10 mouse cellular contexts compared by ENCODE assay signal in the genomic region with DNA sequence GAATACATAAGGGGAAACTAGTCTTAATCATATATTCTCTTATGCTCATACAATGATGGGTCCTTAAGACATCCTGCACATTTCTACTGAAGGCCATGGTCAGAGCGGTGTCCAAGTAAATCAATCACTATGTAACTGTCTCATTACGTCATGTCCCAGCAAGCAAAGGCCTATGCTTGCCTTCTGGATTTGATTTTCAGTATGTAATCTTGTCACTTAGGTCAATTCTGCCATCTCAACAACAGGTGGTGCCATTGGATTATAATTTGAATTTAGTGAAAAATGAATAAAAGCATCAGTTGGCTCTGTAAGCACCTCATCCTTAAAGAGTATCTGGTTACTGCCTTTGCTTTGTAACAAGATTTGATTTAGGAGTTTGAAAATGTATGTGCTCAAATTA. TPM values are rescaled to one million over a fixed set of nuclear protein-coding genes. Genes with fewer than 3 reads are reported as not detected.
DNase-seq lines count a peak whose midpoint lies in the region; ATAC-seq and TF ChIP-seq lines count a peak whose summit lies in the region.
"Had no signal": no experiment of that assay in that cellular context is flagged by ENCODE, and none has a peak within 500 bp of the region (broad histone marks: within the 10 kb centered on the region; RNA-seq: fewer than 3 reads in every experiment).

No protein-coding gene starts in this region.

- DNase-seq in forebrain, embryonic 14.5 days (ENCODE audit: low spot score): peak; percentile 54
- peak; percentile 55 for DNase-seq in limb, embryonic 14.5 days (ENCODE audit: low spot score)
- no peak for DNase-seq in limb, embryonic 10.5 days (ENCODE audit: low spot score)
- DNase-seq in mesoderm, embryonic 11.5 days (ENCODE audit: low read depth, low spot score): peak; percentile 10
- DNase-seq in spleen, adult 12 weeks (ENCODE audit: low spot score): no peak
- DNase-seq in liver: no peak
- DNase-seq: kidney, adult 11 months; lung, adult 18-20 months had no signal

- H3K27me3 ChIP-seq in forebrain, embryonic 14.5 days (replicated peaks; ENCODE audit: control insufficient read depth, insufficient read depth, low read length): no peaks in the 10 kb centered on the region
- no peaks in the 10 kb centered on the region for H3K27me3 ChIP-seq in forebrain, embryonic 12.5 days
- H3K27me3 ChIP-seq in limb, embryonic 14.5 days (ENCODE audit: control insufficient read depth, insufficient read depth, low read length): no peaks in the 10 kb centered on the region
- no peaks in the 10 kb centered on the region for H3K27me3 ChIP-seq in limb, embryonic 10.5 days (ENCODE audit: low read depth, poor library complexity, severe bottlenecking)

- no peaks in the 10 kb centered on the region for H3K9me3 ChIP-seq in forebrain, embryonic 14.5 days (replicated peaks; ENCODE audit: control insufficient read depth, low read length)
- no peaks in the 10 kb centered on the region for H3K9me3 ChIP-seq in forebrain, embryonic 12.5 days
- no peaks in the 10 kb centered on the region for H3K9me3 ChIP-seq in limb, embryonic 14.5 days (ENCODE audit: control insufficient read depth, low read length)
- no peaks in the 10 kb centered on the region for H3K9me3 ChIP-seq in limb, embryonic 10.5 days (replicated peaks)

- no peak for TF ChIP-seq POLR2A in limb, embryonic 14.5 days (IDR thresholded peaks at IDR 0.05; ENCODE audit: borderline replicate concordance, extremely low read depth, insufficient read depth, insufficient read length)

- no peak for ATAC-seq in forebrain, embryonic 14.5 days
- no peak for ATAC-seq in forebrain, embryonic 12.5 days (ENCODE audit: low FRiP score)
- no peak for ATAC-seq in limb, embryonic 14.5 days (ENCODE audit: low FRiP score, low read depth)
- peak; percentile 52 for ATAC-seq in activated CD4-positive, CD25-positive, alpha-beta regulatory T cell, adult 4 months

- H3K36me3 ChIP-seq in forebrain, embryonic 14.5 days (ENCODE audit: control insufficient read depth, insufficient read depth, low read length): no peaks in the 10 kb centered on the region
- H3K36me3 ChIP-seq in forebrain, embryonic 12.5 days (replicated peaks): no peaks in the 10 kb centered on the region
- H3K36me3 ChIP-seq in limb, embryonic 14.5 days (ENCODE audit: control insufficient read depth, insufficient read depth, low read length): no peaks in the 10 kb centered on the region
- no peaks in the 10 kb centered on the region for H3K36me3 ChIP-seq in limb, embryonic 10.5 days

- no peaks in the 10 kb centered on the region for H3K4me1 ChIP-seq in forebrain, embryonic 14.5 days (ENCODE audit: control insufficient read depth, insufficient read depth, low read length)
- no peaks in the 10 kb centered on the region for H3K4me1 ChIP-seq in forebrain, embryonic 12.5 days
- H3K4me1 ChIP-seq in limb, embryonic 14.5 days (ENCODE audit: control insufficient read depth, insufficient read depth, low read length): no peaks in the 10 kb centered on the region
- H3K4me1 ChIP-seq in limb, embryonic 10.5 days: no peaks in the 10 kb centered on the region

- no peak overlapping the region for H3K9ac ChIP-seq in forebrain, embryonic 14.5 days (ENCODE audit: low read length)
- no peak overlapping the region for H3K9ac ChIP-seq in forebrain, embryonic 12.5 days
- no peak overlapping the region for H3K9ac ChIP-seq in limb, embryonic 14.5 days (ENCODE audit: low read depth, low read length, severe bottlenecking)

- H3K4me3 ChIP-seq in forebrain, embryonic 14.5 days (ENCODE audit: low read depth, low read length): no peak overlapping the region
- no peak overlapping the region for H3K4me3 ChIP-seq in forebrain, embryonic 12.5 days (replicated peaks)
- H3K4me3 ChIP-seq in limb, embryonic 14.5 days (replicated peaks; ENCODE audit: low read length): no peak overlapping the region
- H3K4me3 ChIP-seq in limb, embryonic 10.5 days: no peak overlapping the region

- H3K27ac ChIP-seq in forebrain, embryonic 14.5 days (ENCODE audit: low read depth, low read length): no peak overlapping the region
- H3K27ac ChIP-seq in forebrain, embryonic 12.5 days: no peak overlapping the region
- H3K27ac ChIP-seq in limb, embryonic 14.5 days (replicated peaks; ENCODE audit: low read depth, low read length): no peak overlapping the region
- no peak overlapping the region for H3K27ac ChIP-seq in limb, embryonic 10.5 days

- H3K4me2 ChIP-seq in forebrain, embryonic 14.5 days (ENCODE audit: low read length): no peak overlapping the region
- H3K4me2 ChIP-seq in forebrain, embryonic 12.5 days: no peak overlapping the region
- H3K4me2 ChIP-seq in limb, embryonic 14.5 days (replicated peaks; ENCODE audit: low read depth, low read length, severe bottlenecking): no peak overlapping the region

- WGBS in forebrain, embryonic 14.5 days: 87% methylated on average over 2 of the region's 2 CpGs
- 88% methylated on average over 2 of the region's 2 CpGs for WGBS in forebrain, embryonic 12.5 days
- 46% methylated on average over 2 of the region's 2 CpGs for WGBS in limb, embryonic 14.5 days
- 65% methylated on average over 2 of the region's 2 CpGs for WGBS in limb, embryonic 10.5 days

RNA-seq across cellular contexts. Expression of gene Mindy3, which starts 18.9 kb away (rescaled TPM):
- polyA plus RNA-seq in forebrain, embryonic 14.5 days (2014; fragmentation: Nextera tagmentation; extraction: Ambion mirVana): 47.5 and 53.2 TPM in 2 replicates
- polyA plus RNA-seq in forebrain, embryonic 12.5 days (2016; fragmentation: Nextera tagmentation; extraction: Ambion mirVana): 39.3 and 39.5 TPM in 2 replicates
- polyA plus RNA-seq in limb, embryonic 14.5 days (2012; rRNA removed): 36.9 and 37.1 TPM in 2 replicates
- 22.6 and 25.4 TPM in 2 replicates for polyA plus RNA-seq in limb, embryonic 14.5 days (2014; fragmentation: Nextera tagmentation; extraction: Ambion mirVana)
- polyA plus RNA-seq in limb, embryonic 10.5 days (2016; fragmentation: Nextera tagmentation; extraction: Ambion mirVana): 24.6 and 25.9 TPM in 2 replicates
- polyA plus RNA-seq in activated CD4-positive, CD25-positive, alpha-beta regulatory T cell, adult 4 months (2017; shearing (Covaris generic)): 10 to 100 TPM; 37.0 to 41.9 TPM

Comparison
In these comparisons a context has a peak if more than half of its experiments do, and no peak if none do; other contexts are left out.
1. DNase-seq: peak in forebrain, embryonic 14.5 days (single experiment), limb, embryonic 14.5 days (single experiment) and mesoderm, embryonic 11.5 days (single experiment); none in limb, embryonic 10.5 days (single experiment), spleen, adult 12 weeks (single experiment) and liver (single experiment).